In genomic region chr8:79351916-79352315, GRCm38 (mm10) we compare ENCODE assay signal across 13 mouse cellular contexts. TPM values are rescaled to one million over a fixed set of nuclear protein-coding genes. Genes with fewer than 3 reads are reported as not detected.
DNase-seq lines count a peak whose midpoint lies in the region; ATAC-seq and TF ChIP-seq lines count a peak whose summit lies in the region.
"Had no signal": no experiment of that assay in that cellular context is flagged by ENCODE, and none has a peak within 500 bp of the region (broad histone marks: within the 10 kb centered on the region; RNA-seq: fewer than 3 reads in every experiment).

No protein-coding gene starts in this region.

- 0 out of 2 replicates have a peak overlapping the region, but pooled peaks have one; percentile 6 for H3K27ac ChIP-seq in forebrain, embryonic 15.5 days (replicated peaks)
- H3K27ac ChIP-seq in forebrain, embryonic 10.5 days: no peak overlapping the region
- H3K27ac ChIP-seq in kidney, embryonic 15.5 days: 0 out of 2 replicates have a peak overlapping the region, but pooled peaks have one; percentile 10
- H3K27ac ChIP-seq in kidney, embryonic 14.5 days (ENCODE audit: low read depth, low read length): no peak overlapping the region
- H3K27ac ChIP-seq in neural tube, embryonic 15.5 days (replicated peaks): 0 out of 2 replicates have a peak overlapping the region, but pooled peaks have one; percentile 28

- H3K4me2 ChIP-seq in forebrain, embryonic 15.5 days (replicated peaks): no peak overlapping the region
- no peak overlapping the region for H3K4me2 ChIP-seq in kidney, embryonic 15.5 days
- H3K4me2 ChIP-seq in kidney, embryonic 14.5 days (replicated peaks; ENCODE audit: low read depth, low read length): no peak overlapping the region
- H3K4me2 ChIP-seq in neural tube, embryonic 15.5 days: no peak overlapping the region
- H3K4me2 ChIP-seq: liver, embryonic 11.5 days had no signal

- peak; percentile 30; the same call in 1 of the 2 replicates for ATAC-seq in forebrain, embryonic 15.5 days (replicated peaks)
- no peak for ATAC-seq in kidney, embryonic 15.5 days (replicated peaks; ENCODE audit: low FRiP score)
- no peak for ATAC-seq in kidney, embryonic 14.5 days (ENCODE audit: low FRiP score, low TSS enrichment)
- ATAC-seq in neural tube, embryonic 15.5 days (ENCODE audit: low FRiP score): no peak
- ATAC-seq: activated CD4-positive, CD25-positive, alpha-beta regulatory T cell, adult 4 months; CD4-positive, CD25-positive, alpha-beta regulatory T cell, adult 4 months; lung, postnatal 0 days had no signal

- no peaks in the 10 kb centered on the region for H3K9me3 ChIP-seq in forebrain, embryonic 15.5 days
- no peaks in the 10 kb centered on the region for H3K9me3 ChIP-seq in forebrain, embryonic 10.5 days
- no peaks in the 10 kb centered on the region for H3K9me3 ChIP-seq in kidney, embryonic 15.5 days (replicated peaks)
- H3K9me3 ChIP-seq in kidney, embryonic 14.5 days (ENCODE audit: control insufficient read depth, low read length): no peaks in the 10 kb centered on the region
- no peaks in the 10 kb centered on the region for H3K9me3 ChIP-seq in neural tube, embryonic 15.5 days (replicated peaks)

- H3K9ac ChIP-seq in forebrain, embryonic 15.5 days (replicated peaks): no peak overlapping the region
- no peak overlapping the region for H3K9ac ChIP-seq in kidney, embryonic 15.5 days
- H3K9ac ChIP-seq in kidney, embryonic 14.5 days (ENCODE audit: low read depth, low read length): no peak overlapping the region
- H3K9ac ChIP-seq in neural tube, embryonic 15.5 days (replicated peaks): no peak overlapping the region

- peaks cover 64% of the 10 kb centered on the region for H3K4me1 ChIP-seq in forebrain, embryonic 15.5 days
- H3K4me1 ChIP-seq in forebrain, embryonic 10.5 days: peaks cover 28% of the 10 kb centered on the region
- H3K4me1 ChIP-seq in kidney, embryonic 15.5 days: peaks cover 22% of the 10 kb centered on the region
- H3K4me1 ChIP-seq in kidney, embryonic 14.5 days (ENCODE audit: control insufficient read depth, insufficient read depth, low read length): no peaks in the 10 kb centered on the region
- peaks cover 39% of the 10 kb centered on the region for H3K4me1 ChIP-seq in neural tube, embryonic 15.5 days

- 55% methylated on average over 8 of the region's 8 CpGs for WGBS in forebrain, embryonic 15.5 days
- 89% methylated on average over 8 of the region's 8 CpGs for WGBS in forebrain, embryonic 10.5 days
- WGBS in kidney, embryonic 15.5 days: 84% methylated on average over 8 of the region's 8 CpGs
- 85% methylated on average over 8 of the region's 8 CpGs for WGBS in kidney, embryonic 14.5 days
- WGBS in neural tube, embryonic 15.5 days: 55% methylated on average over 8 of the region's 8 CpGs

- H3K27me3 ChIP-seq in forebrain, embryonic 15.5 days: no peaks in the 10 kb centered on the region
- H3K27me3 ChIP-seq in forebrain, embryonic 10.5 days (ENCODE audit: poor library complexity, severe bottlenecking): no peaks in the 10 kb centered on the region
- H3K27me3 ChIP-seq in kidney, embryonic 15.5 days: no peaks in the 10 kb centered on the region
- H3K27me3 ChIP-seq in kidney, embryonic 14.5 days (ENCODE audit: control insufficient read depth, insufficient read depth, low read length): no peaks in the 10 kb centered on the region
- H3K27me3 ChIP-seq in neural tube, embryonic 15.5 days (replicated peaks): no peaks in the 10 kb centered on the region

- TF ChIP-seq CTCF in brain, embryonic 14.5 days (IDR thresholded peaks at IDR 0.05; ENCODE audit: borderline replicate concordance, extremely low read depth, insufficient read depth, insufficient read length): no peak

- no peak for TF ChIP-seq POLR2A in brain, embryonic 14.5 days (IDR thresholded peaks at IDR 0.05; ENCODE audit: borderline replicate concordance, extremely low read depth, insufficient read depth, insufficient read length, poor library complexity, severe bottlenecking)

- H3K36me3 ChIP-seq in forebrain, embryonic 15.5 days: peaks cover 14% of the 10 kb centered on the region; the same call in 1 of the 2 replicates
- peaks cover 85% of the 10 kb centered on the region for H3K36me3 ChIP-seq in forebrain, embryonic 10.5 days (replicated peaks)
- peaks cover 76% of the 10 kb centered on the region for H3K36me3 ChIP-seq in kidney, embryonic 15.5 days
- H3K36me3 ChIP-seq in kidney, embryonic 14.5 days (ENCODE audit: control insufficient read depth, insufficient read depth, low read length): peaks cover 35% of the 10 kb centered on the region
- peaks cover 27% of the 10 kb centered on the region for H3K36me3 ChIP-seq in neural tube, embryonic 15.5 days

- DNase-seq in forebrain, embryonic 10.5 days (ENCODE audit: extremely low spot score, low spot score): no peak
- DNase-seq in brain, embryonic 14.5 days (ENCODE audit: low read depth): peak; percentile 76
- no peak for DNase-seq in kidney, adult 9 months
- DNase-seq: kidney, adult 2 months; right cerebral cortex, postnatal 14 days had no signal

- H3K4me3 ChIP-seq in forebrain, embryonic 15.5 days: no peak overlapping the region
- no peak overlapping the region for H3K4me3 ChIP-seq in forebrain, embryonic 10.5 days
- no peak overlapping the region for H3K4me3 ChIP-seq in kidney, embryonic 15.5 days (replicated peaks)
- no peak overlapping the region for H3K4me3 ChIP-seq in kidney, embryonic 14.5 days (ENCODE audit: low read length)
- no peak overlapping the region for H3K4me3 ChIP-seq in neural tube, embryonic 15.5 days (replicated peaks)

RNA-seq across cellular contexts. Expression of gene Smad1, which starts 47.4 kb away (rescaled TPM):
- polyA plus RNA-seq in forebrain, embryonic 15.5 days (2015; fragmentation: Nextera tagmentation; extraction: Ambion mirVana): 63.6 and 66.6 TPM in 2 replicates
- polyA plus RNA-seq in forebrain, embryonic 10.5 days (2016; fragmentation: Nextera tagmentation; extraction: Ambion mirVana): 39.4 TPM in 2 replicates
- 40.0 and 41.0 TPM in 2 replicates for polyA plus RNA-seq in kidney, embryonic 15.5 days (2015; fragmentation: Nextera tagmentation; extraction: Ambion mirVana)
- polyA plus RNA-seq in kidney, embryonic 14.5 days (2014; fragmentation: Nextera tagmentation; extraction: Ambion mirVana): 34.5 and 50.3 TPM in 2 replicates
- polyA plus RNA-seq in brain, embryonic 14.5 days (2012; rRNA removed): 58.1 and 69.3 TPM in 2 replicates
- 54.3 and 59.0 TPM in 2 replicates for polyA plus RNA-seq in neural tube, embryonic 15.5 days (2015; fragmentation: Nextera tagmentation; extraction: Ambion mirVana)

RNA-seq across cellular contexts. Expression of gene Mmaa, which starts 57.2 kb away (rescaled TPM):
- polyA plus RNA-seq in forebrain, embryonic 15.5 days (2015; fragmentation: Nextera tagmentation; extraction: Ambion mirVana): 25.6 and 26.2 TPM in 2 replicates
- polyA plus RNA-seq in forebrain, embryonic 10.5 days (2016; fragmentation: Nextera tagmentation; extraction: Ambion mirVana): 10.6 and 11.3 TPM in 2 replicates
- polyA plus RNA-seq in kidney, embryonic 15.5 days (2015; fragmentation: Nextera tagmentation; extraction: Ambion mirVana): 13.0 and 13.2 TPM in 2 replicates
- 10.5 and 11.6 TPM in 2 replicates for polyA plus RNA-seq in kidney, embryonic 14.5 days (2014; fragmentation: Nextera tagmentation; extraction: Ambion mirVana)
- 18.3 and 19.3 TPM in 2 replicates for polyA plus RNA-seq in brain, embryonic 14.5 days (2012; rRNA removed)
- polyA plus RNA-seq in neural tube, embryonic 15.5 days (2015; fragmentation: Nextera tagmentation; extraction: Ambion mirVana): 16.2 and 18.5 TPM in 2 replicates

Comparison
In these comparisons a context has a peak if more than half of its experiments do, and no peak if none do; other contexts are left out.
1. H3K27ac ChIP-seq: peak in forebrain, embryonic 15.5 days (single experiment), kidney, embryonic 15.5 days (single experiment) and neural tube, embryonic 15.5 days (single experiment); none in forebrain, embryonic 10.5 days (single experiment) and kidney, embryonic 14.5 days (single experiment).